Mouse (Mus musculus) gastrocnemius, postnatal 25 days (tissue): ENCODE measurements around the gene Gpnmb. TPM values are rescaled to one million over a fixed set of nuclear protein-coding genes. Genes with fewer than 3 reads are reported as not detected.

Experiments
- DNase-seq: peaks from one replicate; pipeline ENCODE4 v3.0.0; 2022
- total RNA-seq, 2 experiments: library from RNA; stranded (reverse); gene quantifications; 1 replicate in 1 of 2; 2 replicates in 1 of 2; pipeline ENCODE4 v1.2.3; 2021

The Gpnmb gene
- total RNA-seq, 2 experiments from 2014 or later: 0.87 to 0.96 TPM

DNA sequence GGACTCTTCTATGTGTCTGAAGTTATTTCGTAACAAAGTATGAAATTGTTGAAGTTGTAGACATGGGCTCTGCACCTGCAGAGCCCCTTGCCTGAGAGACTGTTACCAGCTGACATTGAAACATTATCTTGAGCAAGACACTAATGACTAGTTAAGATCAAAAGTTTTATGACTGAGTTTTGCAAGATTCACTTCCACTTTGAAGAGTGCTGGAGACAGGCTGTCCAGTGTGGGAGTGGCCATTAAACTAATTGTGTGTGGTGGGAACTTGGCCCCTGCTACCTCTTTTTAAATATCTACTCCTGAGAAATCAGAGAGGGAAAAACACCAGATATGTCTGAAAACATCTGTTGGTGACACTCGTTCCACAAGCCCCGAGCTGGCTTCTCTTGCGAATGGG, 5.1 kb upstream of the Gpnmb start:
- DNase-seq: no peak

DNA sequence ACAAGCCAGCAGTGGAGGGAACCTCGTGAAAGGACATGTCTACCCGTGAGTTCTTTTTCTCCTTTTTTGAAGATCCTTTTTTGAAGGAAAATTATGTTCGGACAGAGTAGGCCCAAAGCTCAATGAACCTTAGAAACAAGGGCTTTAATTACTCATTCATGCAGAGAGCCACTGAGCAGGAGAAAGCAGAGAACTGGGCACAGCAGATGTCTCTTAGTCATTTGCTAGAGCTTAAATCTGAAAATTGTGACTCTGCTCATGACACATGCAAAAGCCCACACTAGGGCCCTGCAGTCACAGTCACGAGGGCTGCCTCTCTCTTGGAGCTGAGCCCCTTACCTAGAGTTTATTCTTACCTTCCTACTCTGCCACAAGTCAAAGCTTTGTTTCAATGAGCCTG, 3.6 kb upstream of the Gpnmb start:
- no peak for DNase-seq

DNA sequence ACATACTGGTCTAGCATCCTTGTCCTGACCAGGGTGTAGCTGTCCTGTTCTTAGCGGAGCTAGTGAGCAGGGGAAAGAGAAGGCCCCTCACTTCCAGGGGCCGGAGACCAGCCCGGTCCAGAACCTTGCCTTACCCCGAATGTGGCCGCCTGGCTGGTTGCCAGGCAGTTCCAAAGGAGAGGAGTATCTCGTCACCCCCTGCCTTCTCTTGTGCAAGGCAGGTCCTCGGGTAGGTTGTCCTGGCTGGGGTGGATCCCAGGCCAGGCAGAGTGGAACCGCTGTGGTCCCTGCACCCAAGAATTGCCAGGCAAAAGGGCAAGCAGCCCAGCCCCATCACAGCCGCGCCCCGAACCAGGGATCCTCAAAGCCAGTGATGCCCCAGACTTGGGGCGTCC, 919 bp downstream of the Gpnmb start:
- DNase-seq: no peak

DNA sequence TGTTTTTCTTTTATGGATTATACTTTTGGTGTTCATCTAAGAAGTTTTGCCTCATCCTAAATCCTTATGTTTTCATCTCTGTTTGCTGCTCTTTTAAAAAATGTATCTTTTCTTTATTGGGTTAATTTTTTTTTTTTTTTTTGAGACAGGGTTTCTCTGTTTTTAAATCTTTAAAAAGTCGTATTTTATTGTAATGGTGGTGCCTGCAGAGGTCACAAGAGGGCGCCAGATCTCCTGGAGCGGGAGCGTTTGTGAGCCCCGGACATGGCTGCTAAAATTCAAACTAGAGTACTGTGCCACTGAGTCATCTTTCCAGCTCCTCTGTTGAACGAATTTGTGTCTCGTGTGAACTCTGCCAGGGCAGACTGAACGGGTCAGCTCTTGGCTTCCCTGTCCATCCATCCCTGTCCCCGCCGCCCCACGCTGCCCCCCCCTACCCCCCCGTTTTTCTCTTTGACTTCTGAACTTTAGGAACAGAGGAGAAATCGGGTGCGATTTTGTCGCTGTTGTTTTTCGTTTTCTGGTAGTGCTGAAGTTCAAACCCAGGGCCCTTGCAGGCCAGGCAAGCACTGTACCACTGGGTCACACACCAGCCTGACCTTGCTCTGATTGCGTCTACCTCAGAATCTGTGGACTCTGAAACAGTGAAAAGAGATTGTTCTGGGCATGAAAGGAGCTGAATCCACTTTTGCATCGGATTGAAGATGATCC, 3.3 kb downstream of the Gpnmb start:
- peak; percentile 30 for DNase-seq

DNA sequence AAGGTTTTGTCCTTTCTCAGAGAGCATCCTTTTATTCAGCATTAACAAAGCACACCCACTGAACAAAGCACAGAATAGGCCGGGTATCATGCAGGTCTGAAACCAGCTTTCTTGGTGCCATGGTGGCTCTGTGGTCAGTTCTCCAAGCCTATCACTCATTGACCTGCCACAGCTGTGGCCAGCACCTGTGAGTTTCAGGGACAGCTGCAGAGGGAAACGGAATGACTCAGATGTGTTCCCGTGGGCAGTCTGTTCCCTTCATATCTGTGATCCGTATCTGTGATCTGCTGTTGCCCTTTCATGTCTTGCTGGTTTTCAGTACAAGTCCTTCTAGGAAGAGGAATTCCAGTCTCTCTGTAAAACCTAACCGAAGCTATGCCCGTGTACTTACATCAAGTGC, 10.2 kb downstream of the Gpnmb start:
- DNase-seq: no peak

DNA sequence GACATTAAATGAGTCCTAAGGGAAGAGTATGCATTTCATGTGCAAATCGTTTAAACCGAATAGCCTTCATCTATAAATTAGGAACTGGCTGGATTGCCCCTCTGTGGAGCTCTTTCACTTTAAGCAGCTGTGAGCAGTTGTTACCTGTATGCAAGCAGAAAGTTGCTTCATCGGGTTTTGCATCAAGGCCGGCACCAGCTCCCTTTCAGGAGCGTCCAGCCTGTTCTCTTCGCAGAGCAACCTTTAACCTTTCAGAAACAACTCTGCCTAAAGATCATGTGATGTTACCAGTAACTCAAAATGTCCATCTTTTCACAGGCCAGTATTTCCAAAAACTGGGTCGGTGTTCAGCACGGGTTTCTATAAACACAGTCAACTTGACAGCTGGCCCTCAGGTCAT, 10.6 kb downstream of the Gpnmb start:
- DNase-seq: no peak

DNA sequence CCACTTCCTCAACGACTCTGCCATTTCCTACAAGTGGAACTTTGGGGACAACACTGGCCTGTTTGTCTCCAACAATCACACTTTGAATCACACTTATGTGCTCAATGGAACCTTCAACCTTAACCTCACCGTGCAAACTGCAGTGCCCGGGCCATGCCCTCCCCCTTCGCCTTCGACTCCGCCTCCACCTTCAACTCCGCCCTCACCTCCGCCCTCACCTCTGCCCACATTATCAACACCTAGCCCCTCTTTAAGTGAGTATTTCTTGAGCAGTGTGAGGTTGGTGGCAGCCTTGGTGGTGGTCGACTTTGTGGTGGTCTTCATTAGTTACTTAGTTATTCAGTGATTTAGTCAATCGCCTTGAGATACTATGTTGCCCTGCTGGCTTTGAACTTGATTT, 11.5 kb downstream of the Gpnmb start:
- DNase-seq: no peak

DNA sequence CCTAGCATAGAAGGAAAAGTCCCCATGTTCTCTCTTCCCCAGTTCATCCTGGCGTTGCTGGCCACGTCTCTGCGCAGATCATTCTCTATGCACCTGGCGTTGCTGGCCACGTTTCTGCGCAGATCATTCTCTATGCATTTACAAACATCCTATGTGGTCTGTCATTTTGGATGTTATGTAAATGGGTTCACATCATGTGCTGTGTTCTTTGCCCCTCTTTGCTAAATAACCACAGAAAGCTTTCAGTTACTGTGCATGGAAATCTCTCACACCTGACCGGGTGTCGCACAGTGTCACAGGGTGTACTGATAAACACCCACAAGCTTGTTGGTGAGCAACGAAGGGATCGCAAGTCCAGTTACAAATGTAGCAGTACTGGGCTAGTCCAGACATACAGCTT, 12.0 kb downstream of the Gpnmb start:
- DNase-seq: no peak

DNA sequence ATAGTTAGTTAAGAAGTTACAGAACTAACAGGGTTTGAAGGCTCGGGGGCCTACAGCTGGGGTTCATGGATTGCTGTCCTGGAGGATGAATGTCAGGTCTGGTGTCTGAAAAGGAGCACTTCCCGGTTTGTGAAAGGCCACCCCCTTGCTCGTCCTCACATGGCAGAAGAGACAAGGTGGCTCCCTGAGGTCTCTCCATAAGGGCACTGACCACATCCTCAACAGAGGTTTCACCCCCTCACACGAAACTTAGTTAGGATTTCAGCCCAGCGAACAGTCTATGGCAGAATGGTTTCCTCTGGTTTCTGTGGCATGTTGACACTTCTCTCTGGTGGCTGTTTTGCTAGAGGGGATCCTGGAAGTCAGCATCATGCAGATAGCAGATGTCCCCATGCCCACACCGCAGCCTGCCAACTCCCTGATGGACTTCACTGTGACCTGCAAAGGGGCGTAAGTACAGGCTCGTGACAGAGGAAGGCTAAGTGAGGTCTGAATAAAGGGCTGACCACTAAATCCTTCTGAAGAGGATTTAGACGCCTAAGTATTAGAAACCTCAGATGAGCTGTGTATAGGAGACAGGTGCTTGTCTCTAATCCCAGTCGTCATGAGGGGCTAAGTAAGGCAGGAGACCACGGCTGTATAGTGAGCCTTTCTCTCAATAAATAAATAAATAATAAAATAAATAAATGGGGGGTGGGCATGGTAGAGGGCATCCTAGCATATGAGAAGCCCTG, 14.5 kb downstream of the Gpnmb start:
- DNase-seq: no peak

DNA sequence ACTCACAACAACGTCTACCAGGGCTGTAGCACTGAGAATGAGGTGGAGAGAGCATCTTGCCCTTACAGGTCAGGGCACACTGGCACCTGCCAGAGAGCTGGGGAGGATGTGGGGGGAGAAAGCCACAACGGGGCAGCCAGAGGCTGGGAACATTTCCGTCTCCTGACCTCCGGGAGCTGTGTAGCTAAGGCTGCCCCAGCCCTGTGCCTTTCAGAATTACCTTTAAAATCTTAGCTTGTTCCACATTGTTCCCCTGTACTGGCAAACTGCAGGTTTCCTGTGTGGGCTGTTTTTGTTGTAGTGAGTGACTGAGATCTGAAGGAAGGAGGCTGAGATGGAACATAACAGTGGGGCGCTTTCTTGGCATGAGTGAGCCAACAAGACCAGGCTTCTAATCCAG, 15.8 kb downstream of the Gpnmb start:
- DNase-seq: no peak

DNA sequence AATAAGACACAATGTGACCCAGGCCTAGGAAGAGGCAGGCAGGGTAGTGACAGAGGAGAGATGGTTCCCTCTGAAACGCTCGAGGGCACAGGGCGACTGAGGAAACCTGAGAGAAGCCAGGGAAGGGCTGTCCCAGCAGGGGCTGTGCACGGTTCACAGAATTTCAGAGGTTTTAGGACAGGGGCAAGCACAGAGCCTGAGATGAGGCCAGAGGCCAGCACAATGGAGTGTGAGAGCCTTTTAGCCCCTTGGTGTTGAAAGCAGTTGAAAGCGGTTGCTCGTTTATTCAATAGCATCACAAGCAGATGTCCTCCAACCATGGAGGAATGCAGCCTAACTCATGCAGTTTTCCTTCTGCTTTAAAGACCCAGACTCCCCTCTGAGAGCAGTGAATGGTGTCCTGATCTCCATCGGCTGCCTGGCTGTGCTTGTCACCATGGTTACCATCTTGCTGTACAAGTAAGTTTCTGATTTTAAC, 18.9 kb downstream of the Gpnmb start:
- DNase-seq: no peak

DNA sequence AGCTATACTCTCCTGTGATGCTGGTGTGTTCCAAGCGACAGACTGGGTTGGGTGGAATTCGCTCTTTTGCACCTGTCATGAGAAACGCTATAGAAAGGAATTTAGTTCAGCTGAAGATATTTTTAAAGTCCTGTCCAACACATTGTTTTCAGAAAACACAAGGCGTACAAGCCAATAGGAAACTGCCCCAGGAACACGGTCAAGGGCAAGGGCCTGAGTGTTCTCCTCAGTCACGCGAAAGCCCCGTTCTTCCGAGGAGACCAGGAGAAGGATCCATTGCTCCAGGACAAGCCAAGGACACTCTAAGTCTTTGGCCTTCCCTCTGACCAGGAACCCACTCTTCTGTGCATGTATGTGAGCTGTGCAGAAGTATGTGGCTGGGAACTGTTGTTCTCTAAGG, 19.7 kb downstream of the Gpnmb start:
- DNase-seq: no peak

DNA sequence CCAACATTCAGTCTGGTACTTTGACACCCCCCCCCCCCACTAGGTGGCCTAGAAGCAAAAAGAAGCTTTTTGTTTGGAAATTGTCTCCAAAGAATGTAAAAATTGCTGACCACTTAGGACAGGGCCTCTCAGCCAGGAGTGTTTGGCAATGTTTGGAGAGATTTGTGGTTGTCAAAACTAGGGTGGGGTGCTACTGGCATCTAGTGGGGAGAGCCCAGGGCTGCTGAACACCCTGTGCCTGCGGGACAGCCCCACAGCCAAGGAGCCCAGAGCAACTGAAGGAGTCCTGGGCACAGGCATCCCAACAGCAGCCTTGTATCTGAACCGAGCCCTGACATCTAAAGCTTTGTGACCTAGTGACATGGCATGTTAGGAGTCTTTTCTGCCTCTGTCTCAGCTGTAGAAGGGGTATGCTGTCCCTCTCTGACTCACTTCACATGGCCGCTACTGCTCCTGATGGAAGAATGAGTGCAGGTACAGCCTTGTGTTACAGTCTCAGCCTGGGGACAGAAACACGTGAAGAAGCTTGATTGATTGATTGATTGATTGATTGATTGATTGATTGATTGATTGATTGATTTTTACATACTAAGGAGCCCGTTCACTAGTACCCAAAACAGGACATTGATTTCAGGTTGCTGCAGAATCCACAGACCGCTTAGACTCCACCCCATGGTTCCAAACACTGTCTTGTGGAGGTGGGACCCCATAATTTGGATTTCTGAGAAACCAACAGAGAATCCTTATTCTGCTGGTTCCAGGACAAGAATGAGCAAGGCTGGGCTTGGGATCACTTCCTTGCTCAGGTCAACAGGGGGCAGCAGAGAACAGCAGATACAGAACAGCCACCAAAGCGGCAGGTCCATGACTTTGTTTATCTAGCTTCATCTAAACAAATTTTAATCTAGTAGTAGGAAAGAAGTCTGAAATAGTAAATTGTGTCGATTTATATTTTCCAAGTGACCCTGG, 21.0 kb downstream of the Gpnmb start:
- DNase-seq: peak; percentile 32

DNA sequence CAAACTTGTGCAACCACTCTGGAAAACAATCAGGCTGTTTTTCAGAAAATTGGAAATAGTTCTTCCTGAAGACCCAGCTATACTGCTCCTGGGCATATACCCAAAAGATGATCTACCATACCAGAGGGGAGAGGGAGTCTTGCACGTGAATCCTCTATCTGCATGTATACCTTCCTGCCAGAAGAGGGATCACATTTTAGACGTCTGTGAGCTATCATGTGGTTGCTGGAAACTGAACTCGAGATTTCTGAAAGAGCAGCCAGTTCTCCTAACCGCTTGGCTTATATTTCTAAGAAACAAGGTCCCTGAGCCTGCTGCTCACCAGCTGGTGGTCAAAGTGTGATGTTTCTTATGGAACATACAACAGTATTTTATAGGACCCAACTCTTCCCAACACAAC, 32.0 kb downstream of the Gpnmb start:
- no peak for DNase-seq

DNA sequence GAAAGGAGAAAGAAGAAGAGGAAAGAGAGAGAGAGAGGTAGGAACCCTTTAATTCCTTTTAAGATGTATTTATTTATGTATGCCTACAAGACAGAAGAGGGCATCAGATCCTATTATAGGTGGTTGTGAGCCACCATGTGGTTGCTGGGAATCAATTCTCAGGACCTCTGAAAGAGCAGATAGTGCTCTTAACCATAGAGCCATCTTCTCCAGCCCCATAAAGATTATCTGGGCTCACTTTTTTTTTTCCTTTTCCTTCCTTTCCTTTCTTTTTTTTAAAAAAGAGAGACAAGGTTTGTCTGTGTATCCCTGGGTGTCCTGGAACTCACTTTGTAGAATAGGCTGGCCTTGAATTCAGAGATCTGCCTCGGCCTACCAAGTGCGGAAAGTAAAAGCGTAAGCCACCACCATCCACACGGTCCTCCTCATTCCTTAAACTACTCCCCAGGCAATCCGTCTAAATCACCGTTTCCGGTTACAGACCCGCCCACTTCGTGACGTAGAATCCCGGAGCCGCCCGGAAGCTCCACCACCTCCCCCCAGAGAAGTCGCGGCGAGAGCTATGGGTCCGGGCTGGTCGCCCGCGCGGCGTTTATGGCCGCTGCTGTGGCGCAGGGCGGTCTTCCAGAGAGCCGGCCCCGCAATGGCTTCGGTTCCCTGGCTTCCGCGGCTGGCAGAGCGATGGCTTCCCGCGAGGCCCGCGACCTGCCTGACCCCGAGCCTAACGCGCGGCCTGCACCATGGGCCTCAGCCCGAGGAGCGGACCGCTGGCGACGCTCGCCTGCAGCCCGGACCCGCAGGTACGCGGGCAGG, 37.2 kb downstream of the Gpnmb start, which contains the start of gene Malsu1:
Gene Malsu1, plus strand, starts transcription at position 492 of the 813 bp plus-strand sequence.
- DNase-seq: peak; percentile 92

DNA sequence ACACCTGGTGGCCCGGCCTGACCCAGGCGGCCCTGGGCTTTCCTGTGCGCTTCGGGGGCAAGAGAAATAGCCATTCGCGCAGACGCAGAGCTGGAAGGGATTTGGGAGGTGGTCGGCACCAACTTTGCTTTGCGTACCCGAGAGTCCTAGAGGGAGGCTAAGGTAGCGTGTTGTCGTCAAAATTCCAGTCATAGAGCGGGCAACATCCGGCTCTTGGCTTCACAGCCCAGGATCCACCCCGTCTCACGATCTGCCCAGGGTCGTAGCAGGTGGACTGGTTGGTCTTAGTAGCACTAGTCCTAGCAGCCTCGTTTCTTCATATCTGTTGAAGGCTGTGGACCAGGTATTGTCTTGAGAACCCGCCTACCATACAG, 37.8 kb downstream of the Gpnmb start:
- no peak for DNase-seq

DNA sequence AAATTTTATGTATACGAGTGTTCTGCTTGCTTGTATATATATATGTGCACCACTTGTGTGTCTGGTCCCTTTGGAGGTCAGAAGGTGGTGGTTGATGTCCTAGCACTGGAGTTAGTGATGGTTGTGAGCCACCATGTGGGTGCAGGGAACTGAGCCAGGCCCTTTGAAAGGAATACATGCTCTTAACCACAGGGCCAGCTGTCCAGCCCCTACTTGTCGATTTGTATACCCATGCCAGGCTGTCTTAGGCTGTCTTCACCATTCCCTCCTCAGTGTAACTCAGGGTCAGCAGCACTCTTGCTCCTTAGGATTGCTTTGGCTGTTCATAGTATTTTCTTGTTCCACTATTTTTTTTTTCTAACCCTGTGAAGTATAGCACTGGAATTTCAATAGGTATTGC, 41.5 kb downstream of the Gpnmb start:
- DNase-seq: no peak

DNA sequence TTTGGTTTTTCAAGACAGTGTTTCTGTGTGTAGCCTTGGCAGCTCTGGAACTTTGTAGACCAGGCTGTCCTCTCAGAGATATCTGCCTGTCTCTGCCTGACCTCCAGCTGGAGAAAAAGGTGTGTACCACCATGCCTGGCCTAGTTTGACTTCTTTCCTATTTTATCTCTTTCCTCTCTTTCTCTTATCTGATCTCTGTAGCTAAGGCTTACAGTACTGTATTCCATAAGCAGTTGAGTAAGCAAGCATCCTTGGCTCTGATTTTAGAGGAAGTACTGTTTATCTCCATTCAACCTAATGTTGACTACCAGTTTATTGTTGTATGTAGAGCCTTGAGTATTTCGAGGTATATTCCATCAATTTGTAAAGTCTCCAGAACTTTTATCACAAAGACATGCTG, 43.0 kb downstream of the Gpnmb start:
- no peak for DNase-seq

DNA sequence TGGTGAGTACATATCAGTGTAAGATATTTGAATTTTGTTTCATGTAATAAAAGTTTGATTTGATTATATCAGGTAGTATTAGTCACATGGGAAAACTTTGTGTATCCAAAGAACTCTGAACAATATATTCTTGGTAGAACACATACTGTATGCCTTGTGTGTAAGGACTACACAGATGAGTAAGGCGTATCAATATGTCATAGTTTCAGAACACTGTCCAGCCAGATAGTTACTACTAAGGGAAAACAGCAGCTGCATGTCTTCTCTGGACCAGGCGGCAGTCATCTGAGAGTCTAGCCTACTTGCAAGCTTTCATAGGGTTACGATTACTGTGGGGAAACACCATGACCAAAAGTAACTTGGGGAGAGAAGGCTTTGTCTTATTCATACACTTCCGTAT, 46.7 kb downstream of the Gpnmb start:
- DNase-seq: no peak

DNA sequence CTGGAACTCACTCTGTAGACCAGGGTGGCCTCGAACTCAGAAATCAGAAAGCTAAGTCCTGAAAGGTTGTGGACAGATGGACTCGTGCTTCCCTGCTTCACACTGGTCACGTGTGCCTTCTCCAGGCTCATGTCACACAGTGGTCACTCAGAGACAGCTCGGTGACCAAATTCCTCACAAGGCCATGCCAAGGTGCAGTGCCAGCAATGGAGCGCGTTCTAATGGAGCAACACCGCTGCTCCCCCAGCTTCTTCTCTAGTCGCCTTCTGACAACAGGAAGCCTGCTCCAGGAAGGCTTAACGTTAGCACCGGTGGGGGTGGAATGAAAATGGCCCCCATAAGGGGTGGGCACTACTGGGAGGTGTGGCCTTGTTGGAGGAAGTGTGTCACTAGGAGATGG, 58.6 kb downstream of the Gpnmb start:
- peak; percentile 7 for DNase-seq

DNA sequence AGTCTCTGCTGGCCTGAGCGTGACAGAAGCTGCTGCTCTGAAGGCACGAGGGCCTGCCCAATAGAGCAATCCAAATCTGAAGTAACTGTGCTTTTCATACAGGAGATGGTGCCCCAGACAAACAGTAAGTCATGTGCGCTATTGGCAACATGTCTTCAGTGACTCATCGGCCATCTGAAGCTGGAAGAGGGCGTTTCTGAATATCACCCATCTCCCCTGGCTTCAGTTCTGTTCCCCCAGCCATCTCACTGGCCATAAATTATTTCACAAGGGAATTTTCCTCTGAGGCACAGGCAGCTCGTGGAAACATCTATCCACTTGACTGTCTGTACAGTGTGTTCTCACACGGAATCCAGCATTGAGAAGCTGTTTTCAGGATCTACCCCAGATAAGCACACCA, 60.1 kb downstream of the Gpnmb start:
- peak; percentile 83 for DNase-seq

DNA sequence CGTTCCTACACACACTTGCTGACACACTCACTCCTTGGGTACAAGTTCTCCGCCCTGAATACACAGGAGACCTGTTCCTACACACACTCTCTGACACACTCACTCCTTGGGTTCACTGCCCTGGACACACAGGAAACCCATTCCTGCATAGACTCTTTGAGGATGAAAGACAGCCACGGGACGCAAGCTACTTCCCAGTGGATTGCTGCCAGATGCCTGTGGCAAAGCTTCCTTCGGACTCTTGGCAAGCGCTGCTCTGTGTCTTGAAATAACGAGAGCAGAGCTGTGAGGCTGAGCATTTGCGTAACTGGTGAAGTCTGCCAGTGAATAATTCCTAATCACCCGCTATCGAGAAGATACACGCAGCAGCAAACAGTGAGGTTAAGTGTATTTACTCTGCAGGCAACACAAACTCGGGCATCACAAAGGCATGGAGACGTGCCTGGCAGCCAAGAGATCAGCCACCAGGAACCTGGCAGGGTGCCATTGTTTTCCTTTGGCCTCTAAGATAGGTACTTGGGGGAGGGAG, 60.7 kb downstream of the Gpnmb start:
- DNase-seq: peak; percentile 85
